Mouse (Mus musculus) thymus, postnatal 25 days (tissue): ENCODE results near the gene Rxfp2.

Experiments used
- DNase-seq: peaks from one replicate; pipeline ENCODE4 v3.0.0; 2022

The Rxfp2 gene

GRCm38 (mm10) chr5:150046438-150046837, 28.0 kb downstream of the Rxfp2 start:
- no peak for DNase-seq

DNA sequence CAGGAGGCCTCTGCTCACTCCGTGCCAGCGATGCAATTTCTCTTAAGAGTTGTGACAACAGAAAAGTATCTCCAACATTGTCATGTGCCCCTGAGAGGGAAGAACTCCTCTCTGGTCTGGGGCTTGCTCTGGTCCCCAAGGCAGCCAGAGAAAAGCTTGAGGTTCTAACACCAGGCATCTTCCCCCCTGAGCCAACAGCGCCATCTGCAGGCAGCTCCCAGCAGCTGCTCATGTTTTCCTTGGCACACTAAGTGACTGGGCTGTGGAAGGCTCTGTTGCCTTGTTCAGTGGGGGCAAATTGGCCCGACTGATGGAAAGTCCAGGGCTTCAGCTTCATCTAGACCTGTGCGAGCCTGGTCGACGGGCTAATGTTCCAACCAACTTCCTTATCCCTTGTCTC, 31.5 kb downstream of the Rxfp2 start:
- no peak for DNase-seq

DNA sequence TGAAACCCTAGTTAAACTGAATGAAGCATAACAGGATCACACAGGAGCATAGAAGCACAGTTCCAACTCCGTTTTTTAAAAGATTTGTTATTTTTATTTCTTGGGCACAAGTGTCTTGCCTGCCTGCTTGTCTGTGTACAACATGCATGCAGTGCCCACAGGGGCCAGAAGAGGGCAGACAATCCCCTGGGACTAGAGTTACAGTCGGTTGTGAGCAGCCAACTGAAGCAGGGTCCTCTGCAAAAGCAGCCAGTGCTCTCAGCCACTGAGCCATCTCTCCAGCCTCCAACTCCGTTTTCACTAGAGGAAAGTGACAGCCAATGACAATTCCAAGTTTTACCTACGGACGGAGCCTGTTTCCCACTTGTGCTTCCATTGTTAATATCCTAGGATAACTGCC, 33.4 kb downstream of the Rxfp2 start:
- peak; percentile 45 for DNase-seq

DNA sequence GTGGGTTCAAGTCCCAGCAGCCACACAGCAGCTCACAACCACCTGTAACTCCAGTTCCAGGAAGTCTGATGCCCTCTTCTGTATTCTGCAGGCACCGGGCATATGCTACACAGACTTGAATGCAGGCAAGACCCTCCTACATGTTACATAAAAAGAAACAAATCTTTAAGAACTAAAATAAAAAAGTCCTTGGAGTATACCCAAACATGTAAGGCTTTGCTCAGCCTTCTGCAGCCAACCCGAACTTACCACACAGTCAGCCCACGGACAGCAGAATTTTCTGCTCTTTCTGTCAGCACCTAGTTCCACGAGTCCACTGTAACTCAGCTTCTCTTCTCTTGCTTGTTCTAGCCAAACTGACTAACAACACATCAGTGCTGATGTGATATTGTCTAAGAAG, 34.8 kb downstream of the Rxfp2 start:
- no peak for DNase-seq

GRCm38 (mm10) chr5:150053956-150054355, 35.5 kb downstream of the Rxfp2 start:
- no peak for DNase-seq

GRCm38 (mm10) chr5:150055322-150055721, 36.8 kb downstream of the Rxfp2 start:
- no peak for DNase-seq

- DNase-seq = no peak
Observed at GRCm38 (mm10) chr5:150056056-150056455, 37.6 kb downstream of the Rxfp2 start.

- no peak for DNase-seq
Observed at GRCm38 (mm10) chr5:150058845-150059244, 40.4 kb downstream of the Rxfp2 start.

DNA sequence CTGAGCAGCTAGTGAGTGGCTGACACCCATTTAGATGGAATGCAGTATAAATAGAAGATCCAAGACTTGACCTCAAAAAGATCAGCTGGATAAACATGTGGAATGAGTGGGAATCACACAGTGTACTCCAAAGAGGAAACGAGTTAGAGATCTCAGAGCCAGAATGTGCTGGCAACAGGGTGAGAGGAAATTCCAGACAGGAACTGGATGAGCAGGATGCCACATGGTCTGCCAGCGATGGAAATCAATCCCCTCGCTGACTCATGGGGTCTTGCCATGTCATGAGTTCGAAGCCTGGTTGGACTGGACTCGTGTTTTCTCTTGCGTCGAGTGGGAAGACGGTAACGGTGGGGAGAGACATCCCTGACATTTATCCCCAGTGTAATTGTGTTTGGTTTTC, 41.0 kb downstream of the Rxfp2 start:
- no peak for DNase-seq

DNA sequence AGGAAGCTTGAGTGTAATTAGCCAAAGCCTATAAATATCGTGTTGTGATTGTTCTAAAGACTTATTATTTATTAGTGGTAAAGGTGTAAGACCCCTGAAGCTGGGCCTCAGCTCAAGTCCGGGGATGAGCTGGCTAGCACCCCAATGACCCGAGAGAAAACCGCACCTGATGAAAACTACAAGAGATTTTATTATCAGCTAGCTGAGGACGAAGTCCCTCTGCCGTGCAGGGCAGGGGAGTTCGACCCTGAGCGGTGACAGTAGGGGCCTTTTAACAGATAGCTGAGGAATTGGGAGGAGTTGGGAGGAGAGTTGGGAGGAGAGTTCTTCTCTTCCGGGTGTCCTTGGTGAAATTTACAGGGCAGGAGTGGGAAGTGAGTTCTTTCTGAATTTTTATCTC, 42.6 kb downstream of the Rxfp2 start:
- no peak for DNase-seq

DNA sequence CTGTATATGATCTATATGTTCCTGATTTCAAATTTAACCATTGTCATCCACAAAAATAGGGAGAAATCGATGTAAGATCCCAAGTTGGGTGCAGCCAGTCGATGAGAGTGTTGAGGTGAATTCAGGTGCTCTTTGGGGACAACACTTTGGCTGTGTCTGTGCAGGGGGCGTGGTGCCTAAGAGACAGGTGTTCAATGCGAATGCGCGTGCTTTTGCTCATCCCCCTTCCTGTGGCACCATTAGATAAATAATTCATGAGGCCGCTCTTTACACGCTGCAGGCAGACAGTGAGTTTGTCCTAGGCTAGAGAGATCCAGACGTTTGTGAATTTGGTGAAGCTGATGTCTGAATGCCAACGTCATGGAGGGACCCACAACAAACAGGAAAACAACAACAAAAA, 45.8 kb downstream of the Rxfp2 start:
- DNase-seq = no peak

DNA sequence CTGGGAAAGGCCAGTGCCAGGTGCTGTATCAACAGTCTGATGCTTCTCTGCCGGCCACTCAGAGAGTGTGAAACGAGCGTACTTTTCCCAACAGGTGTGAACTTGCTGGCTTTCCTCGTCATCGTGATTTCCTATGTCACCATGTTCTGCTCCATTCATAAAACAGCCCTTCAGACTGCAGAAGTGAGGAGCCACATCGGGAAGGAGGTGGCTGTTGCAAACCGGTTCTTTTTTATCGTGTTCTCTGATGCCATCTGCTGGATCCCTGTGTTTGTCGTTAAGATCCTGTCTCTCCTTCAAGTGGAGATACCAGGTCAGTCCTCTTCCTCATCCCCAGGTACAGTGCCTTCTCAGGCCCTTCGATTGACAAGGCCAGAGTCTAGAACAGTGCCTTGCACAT, 51.6 kb downstream of the Rxfp2 start:
- no peak for DNase-seq

DNA sequence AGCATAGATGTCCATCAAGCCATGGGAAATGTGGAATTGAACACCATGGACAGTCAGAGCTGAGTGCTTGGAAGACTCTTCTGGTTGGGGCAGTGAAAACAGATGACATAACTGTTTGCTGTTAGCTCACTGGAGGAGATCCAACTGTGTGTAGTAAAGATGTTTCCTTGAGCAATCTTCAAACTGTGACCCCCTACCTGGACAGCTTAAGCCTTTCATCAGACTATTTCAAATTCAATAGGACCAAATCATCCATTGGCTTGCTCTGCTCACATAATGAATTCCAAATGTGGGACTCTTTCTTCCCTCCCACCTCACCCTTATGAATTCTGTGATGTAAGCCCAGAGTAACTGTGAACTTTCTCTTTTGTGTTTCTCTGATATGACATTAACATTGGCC, 53.3 kb downstream of the Rxfp2 start:
- DNase-seq = no peak

DNA sequence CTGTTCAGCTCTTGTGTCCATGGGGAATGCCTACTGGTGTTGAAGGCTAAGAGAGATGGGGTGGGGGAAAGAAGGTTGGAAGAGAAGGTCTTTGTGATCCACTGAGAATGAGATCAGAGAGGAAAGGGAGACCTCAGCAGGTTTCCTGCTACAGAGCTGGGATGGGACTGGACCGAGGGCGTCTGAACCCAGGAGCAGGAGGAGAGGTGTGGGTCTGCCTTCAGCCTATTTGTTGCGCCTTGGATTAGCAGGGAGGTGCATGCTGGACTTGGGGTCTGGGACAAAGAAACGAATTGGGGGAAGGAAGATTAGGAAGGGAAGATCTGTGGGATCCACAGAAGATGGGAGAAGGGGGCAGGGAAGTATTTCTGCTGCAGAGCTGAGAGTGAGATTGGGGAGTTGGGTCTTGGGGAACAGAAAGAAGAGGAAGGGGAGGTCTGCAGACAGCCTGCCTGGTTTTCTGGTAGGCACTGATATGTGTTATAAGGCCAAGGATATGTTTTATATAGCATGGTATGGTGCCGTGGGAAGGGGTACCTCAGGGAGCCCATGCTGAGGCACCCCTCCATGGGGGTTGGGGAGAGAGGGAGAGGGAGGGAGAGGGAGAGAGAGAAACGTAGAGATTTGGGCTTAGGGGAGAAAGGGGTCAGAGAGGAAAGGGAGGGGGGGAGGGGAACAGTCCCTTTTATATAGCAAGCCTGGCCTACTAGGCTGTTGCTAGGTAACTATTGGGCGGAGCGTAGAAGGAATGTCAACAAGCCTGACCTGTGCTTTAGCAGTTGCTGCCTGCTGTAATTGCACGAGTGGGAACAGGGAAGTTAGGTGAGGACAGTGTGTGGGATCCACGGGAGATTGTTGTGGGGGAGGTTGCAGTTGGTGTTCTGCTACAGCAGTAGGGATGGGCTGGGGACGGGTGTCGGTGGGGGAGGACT, 61.7 kb downstream of the Rxfp2 start:
- DNase-seq = no peak

GRCm38 (mm10) chr5:150082696-150083095, 64.2 kb downstream of the Rxfp2 start:
- no peak for DNase-seq

- DNase-seq = no peak
Observed at GRCm38 (mm10) chr5:150083190-150083589, 64.7 kb downstream of the Rxfp2 start.

GRCm38 (mm10) chr5:150097620-150098019, 79.1 kb downstream of the Rxfp2 start:
- peak; percentile 54 for DNase-seq

- DNase-seq = no peak
Observed at GRCm38 (mm10) chr5:150098754-150099153, 80.3 kb downstream of the Rxfp2 start.

GRCm38 (mm10) chr5:150101789-150102188, 83.3 kb downstream of the Rxfp2 start:
- no peak for DNase-seq

DNA sequence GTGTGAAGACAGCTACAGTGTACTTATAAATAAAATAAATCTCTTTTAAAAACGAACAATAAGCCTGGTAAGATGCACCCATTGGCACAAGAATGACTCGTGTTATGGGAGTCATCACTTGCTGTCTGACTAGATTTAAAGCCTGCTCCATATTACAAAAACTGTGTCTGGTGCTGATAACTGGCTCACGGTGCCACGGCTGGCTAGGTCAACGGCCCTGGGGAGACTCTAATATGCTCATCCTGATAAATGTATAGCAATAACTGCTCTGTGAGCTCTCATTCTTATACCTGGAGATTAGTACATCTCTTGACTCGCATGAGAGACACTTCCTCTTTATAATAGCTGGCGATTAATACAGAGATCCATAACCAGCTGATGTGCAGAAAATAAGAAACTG, 87.9 kb downstream of the Rxfp2 start:
- no peak for DNase-seq

GRCm38 (mm10) chr5:150111236-150111635, 92.8 kb downstream of the Rxfp2 start:
- no peak for DNase-seq

- DNase-seq = peak; percentile 48
Observed at GRCm38 (mm10) chr5:150114007-150114406, 95.5 kb downstream of the Rxfp2 start.

DNA sequence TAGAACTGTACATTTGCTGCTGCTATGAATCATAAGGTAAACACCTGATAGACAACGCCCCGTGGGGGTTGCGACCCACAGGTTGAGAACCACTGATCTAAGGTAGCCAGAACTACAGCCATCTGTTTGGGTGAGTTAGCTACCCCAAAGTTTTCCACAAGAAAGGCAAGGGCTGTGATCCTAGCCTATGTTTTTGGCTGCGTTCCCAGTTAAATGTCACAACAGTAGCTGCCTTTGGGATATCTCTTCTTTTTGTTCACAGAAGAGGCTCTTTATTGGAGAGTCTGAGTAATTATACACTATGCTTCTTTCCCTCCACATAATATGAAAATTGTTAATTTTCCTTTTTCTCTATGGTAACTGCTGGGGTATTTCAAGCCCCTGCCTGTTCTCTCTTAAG, 96.3 kb downstream of the Rxfp2 start:
- no peak for DNase-seq

GRCm38 (mm10) chr5:150115271-150116092, 97.0 kb downstream of the Rxfp2 start:
- no peak for DNase-seq
